Mouse (Mus musculus): ENCODE measurements around the gene Dpf3. TPM values are rescaled to one million over a fixed set of nuclear protein-coding genes. Genes with fewer than 3 reads are reported as not detected.

The Dpf3 gene
- polyA plus RNA-seq, 1 experiment from 2014 or later: 19.3 TPM

GRCm38 (mm10) chr12:83424086-83424719, 63.3 kb downstream of the Dpf3 start:
- H3K9me3 ChIP-seq (replicated peaks; ENCODE audit: control insufficient read depth, low read length, poor library complexity, severe bottlenecking): no peaks in the 10 kb centered on the region
- H3K9ac ChIP-seq (ENCODE audit: low read depth, low read length): no peak overlapping the region
- WGBS: 70% methylated on average over 12 of the region's 12 CpGs
- peak overlapping the region; percentile 68 for H3K27ac ChIP-seq (ENCODE audit: low read length)
- H3K27me3 ChIP-seq (ENCODE audit: control insufficient read depth, insufficient read depth, low read depth, low read length): no peaks in the 10 kb centered on the region
- no peaks in the 10 kb centered on the region for H3K36me3 ChIP-seq (ENCODE audit: control insufficient read depth, insufficient read depth, low read length)
- H3K4me2 ChIP-seq (ENCODE audit: low read length): no peak overlapping the region
- no peak overlapping the region for H3K4me3 ChIP-seq (ENCODE audit: low read depth, low read length)
- H3K4me1 ChIP-seq (ENCODE audit: control insufficient read depth, insufficient read depth, low read length): peaks cover 9% of the 10 kb centered on the region
- no peak for ATAC-seq

- Histone ChIP-seq H3K4me3 (ENCODE audit: low read depth, low read length) (no peak overlapping the region), H3K27me3 (ENCODE audit: control insufficient read depth, insufficient read depth, low read depth, low read length) (no peaks in the 10 kb centered on the region), H3K4me1 (ENCODE audit: control insufficient read depth, insufficient read depth, low read length) (peaks cover 6% of the 10 kb centered on the region), H3K27ac (ENCODE audit: low read length) (no peak overlapping the region), H3K9ac (ENCODE audit: low read depth, low read length) (no peak overlapping the region), H3K4me2 (ENCODE audit: low read length) (no peak overlapping the region), H3K36me3 (ENCODE audit: control insufficient read depth, insufficient read depth, low read length) (no peaks in the 10 kb centered on the region), H3K9me3 (replicated peaks; ENCODE audit: control insufficient read depth, low read length, poor library complexity, severe bottlenecking) (no peaks in the 10 kb centered on the region)
- ATAC-seq: no peak
- WGBS: 95% methylated on average over 5 of the region's 5 CpGs
These were observed 67.2 kb downstream of the Dpf3 start for GRCm38 (mm10) chr12:83420346-83420745.

GRCm38 (mm10) chr12:83415207-83415606, 72.3 kb downstream of the Dpf3 start:
- no peaks in the 10 kb centered on the region for H3K27me3 ChIP-seq (ENCODE audit: control insufficient read depth, insufficient read depth, low read depth, low read length)
- no peaks in the 10 kb centered on the region for H3K4me1 ChIP-seq (ENCODE audit: control insufficient read depth, insufficient read depth, low read length)
- H3K4me2 ChIP-seq (ENCODE audit: low read length): no peak overlapping the region
- no peak overlapping the region for H3K9ac ChIP-seq (ENCODE audit: low read depth, low read length)
- H3K27ac ChIP-seq (ENCODE audit: low read length): no peak overlapping the region
- 71% methylated on average over 4 of the region's 4 CpGs for WGBS
- H3K9me3 ChIP-seq (replicated peaks; ENCODE audit: control insufficient read depth, low read length, poor library complexity, severe bottlenecking): no peaks in the 10 kb centered on the region
- H3K36me3 ChIP-seq (ENCODE audit: control insufficient read depth, insufficient read depth, low read length): no peaks in the 10 kb centered on the region
- no peak overlapping the region for H3K4me3 ChIP-seq (ENCODE audit: low read depth, low read length)
- ATAC-seq: no peak

- H3K36me3 ChIP-seq (ENCODE audit: control insufficient read depth, insufficient read depth, low read length): no peaks in the 10 kb centered on the region
- ATAC-seq: no peak
- no peak overlapping the region for H3K9ac ChIP-seq (ENCODE audit: low read depth, low read length)
- H3K4me1 ChIP-seq (ENCODE audit: control insufficient read depth, insufficient read depth, low read length): no peaks in the 10 kb centered on the region
- H3K4me2 ChIP-seq (ENCODE audit: low read length): no peak overlapping the region
- H3K4me3 ChIP-seq (ENCODE audit: low read depth, low read length): no peak overlapping the region
- no peaks in the 10 kb centered on the region for H3K27me3 ChIP-seq (ENCODE audit: control insufficient read depth, insufficient read depth, low read depth, low read length)
- no peaks in the 10 kb centered on the region for H3K9me3 ChIP-seq (replicated peaks; ENCODE audit: control insufficient read depth, low read length, poor library complexity, severe bottlenecking)
- 85% methylated on average over 5 of the region's 5 CpGs for WGBS
- no peak overlapping the region for H3K27ac ChIP-seq (ENCODE audit: low read length)
These were observed 73.8 kb downstream of the Dpf3 start for GRCm38 (mm10) chr12:83413684-83414083.

- ATAC-seq: 0 out of 2 replicates have a peak, but pooled peaks have one; percentile 36
- no peaks in the 10 kb centered on the region for H3K27me3 ChIP-seq (ENCODE audit: control insufficient read depth, insufficient read depth, low read depth, low read length)
- H3K4me2 ChIP-seq (ENCODE audit: low read length): no peak overlapping the region
- no peak overlapping the region for H3K9ac ChIP-seq (ENCODE audit: low read depth, low read length)
- H3K36me3 ChIP-seq (ENCODE audit: control insufficient read depth, insufficient read depth, low read length): no peaks in the 10 kb centered on the region
- WGBS: 63% methylated on average over 17 of the region's 17 CpGs
- H3K4me3 ChIP-seq (ENCODE audit: low read depth, low read length): no peak overlapping the region
- no peak overlapping the region for H3K27ac ChIP-seq (ENCODE audit: low read length)
- no peaks in the 10 kb centered on the region for H3K9me3 ChIP-seq (replicated peaks; ENCODE audit: control insufficient read depth, low read length, poor library complexity, severe bottlenecking)
- no peaks in the 10 kb centered on the region for H3K4me1 ChIP-seq (ENCODE audit: control insufficient read depth, insufficient read depth, low read length)
These were observed 75.6 kb downstream of the Dpf3 start for GRCm38 (mm10) chr12:83411721-83412521.

GRCm38 (mm10) chr12:83411032-83411431, 76.5 kb downstream of the Dpf3 start:
- no peaks in the 10 kb centered on the region for H3K4me1 ChIP-seq (ENCODE audit: control insufficient read depth, insufficient read depth, low read length)
- WGBS: 70% methylated on average over 5 of the region's 5 CpGs
- no peak for ATAC-seq
- H3K9ac ChIP-seq (ENCODE audit: low read depth, low read length): no peak overlapping the region
- H3K27me3 ChIP-seq (ENCODE audit: control insufficient read depth, insufficient read depth, low read depth, low read length): no peaks in the 10 kb centered on the region
- H3K27ac ChIP-seq (ENCODE audit: low read length): no peak overlapping the region
- no peaks in the 10 kb centered on the region for H3K9me3 ChIP-seq (replicated peaks; ENCODE audit: control insufficient read depth, low read length, poor library complexity, severe bottlenecking)
- H3K36me3 ChIP-seq (ENCODE audit: control insufficient read depth, insufficient read depth, low read length): no peaks in the 10 kb centered on the region
- H3K4me3 ChIP-seq (ENCODE audit: low read depth, low read length): no peak overlapping the region
- no peak overlapping the region for H3K4me2 ChIP-seq (ENCODE audit: low read length)

- no peaks in the 10 kb centered on the region for H3K9me3 ChIP-seq (replicated peaks; ENCODE audit: control insufficient read depth, low read length, poor library complexity, severe bottlenecking)
- no peaks in the 10 kb centered on the region; the same call in 1 of the 2 replicates for H3K4me1 ChIP-seq (ENCODE audit: control insufficient read depth, insufficient read depth, low read length)
- H3K4me2 ChIP-seq (ENCODE audit: low read length): no peak overlapping the region
- no peaks in the 10 kb centered on the region for H3K36me3 ChIP-seq (ENCODE audit: control insufficient read depth, insufficient read depth, low read length)
- H3K27ac ChIP-seq (ENCODE audit: low read length): no peak overlapping the region
- no peak for ATAC-seq
- no peak overlapping the region for H3K4me3 ChIP-seq (ENCODE audit: low read depth, low read length)
- no peaks in the 10 kb centered on the region for H3K27me3 ChIP-seq (ENCODE audit: control insufficient read depth, insufficient read depth, low read depth, low read length)
- WGBS: 89% methylated on average over 12 of the region's 12 CpGs
- no peak overlapping the region for H3K9ac ChIP-seq (ENCODE audit: low read depth, low read length)
These were observed 82.0 kb downstream of the Dpf3 start for GRCm38 (mm10) chr12:83405374-83406125.

GRCm38 (mm10) chr12:83402270-83402669, 85.2 kb downstream of the Dpf3 start:
- no peak overlapping the region for H3K4me3 ChIP-seq (ENCODE audit: low read depth, low read length)
- no peaks in the 10 kb centered on the region for H3K27me3 ChIP-seq (ENCODE audit: control insufficient read depth, insufficient read depth, low read depth, low read length)
- H3K4me2 ChIP-seq (ENCODE audit: low read length): no peak overlapping the region
- no peak for ATAC-seq
- H3K36me3 ChIP-seq (ENCODE audit: control insufficient read depth, insufficient read depth, low read length): no peaks in the 10 kb centered on the region
- WGBS: 88% methylated on average over 5 of the region's 5 CpGs
- no peak overlapping the region for H3K9ac ChIP-seq (ENCODE audit: low read depth, low read length)
- H3K27ac ChIP-seq (ENCODE audit: low read length): no peak overlapping the region
- no peaks in the 10 kb centered on the region for H3K9me3 ChIP-seq (replicated peaks; ENCODE audit: control insufficient read depth, low read length, poor library complexity, severe bottlenecking)
- H3K4me1 ChIP-seq (ENCODE audit: control insufficient read depth, insufficient read depth, low read length): no peaks in the 10 kb centered on the region; the same call in 1 of the 2 replicates

GRCm38 (mm10) chr12:83392011-83392410, 95.5 kb downstream of the Dpf3 start:
- Histone ChIP-seq H3K4me2 (ENCODE audit: low read length) (no peak overlapping the region), H3K36me3 (ENCODE audit: control insufficient read depth, insufficient read depth, low read length) (no peaks in the 10 kb centered on the region), H3K27ac (ENCODE audit: low read length) (no peak overlapping the region), H3K9me3 (replicated peaks; ENCODE audit: control insufficient read depth, low read length, poor library complexity, severe bottlenecking) (no peaks in the 10 kb centered on the region; the same call in 1 of the 2 replicates), H3K27me3 (ENCODE audit: control insufficient read depth, insufficient read depth, low read depth, low read length) (no peaks in the 10 kb centered on the region), H3K4me3 (ENCODE audit: low read depth, low read length) (no peak overlapping the region), H3K4me1 (ENCODE audit: control insufficient read depth, insufficient read depth, low read length) (no peaks in the 10 kb centered on the region), H3K9ac (ENCODE audit: low read depth, low read length) (no peak overlapping the region)
- WGBS: 82% methylated on average over 16 of the region's 16 CpGs
- no peak for ATAC-seq
